Mouse (Mus musculus): Measurements from ENCODE around the gene Ak1.

DNA sequence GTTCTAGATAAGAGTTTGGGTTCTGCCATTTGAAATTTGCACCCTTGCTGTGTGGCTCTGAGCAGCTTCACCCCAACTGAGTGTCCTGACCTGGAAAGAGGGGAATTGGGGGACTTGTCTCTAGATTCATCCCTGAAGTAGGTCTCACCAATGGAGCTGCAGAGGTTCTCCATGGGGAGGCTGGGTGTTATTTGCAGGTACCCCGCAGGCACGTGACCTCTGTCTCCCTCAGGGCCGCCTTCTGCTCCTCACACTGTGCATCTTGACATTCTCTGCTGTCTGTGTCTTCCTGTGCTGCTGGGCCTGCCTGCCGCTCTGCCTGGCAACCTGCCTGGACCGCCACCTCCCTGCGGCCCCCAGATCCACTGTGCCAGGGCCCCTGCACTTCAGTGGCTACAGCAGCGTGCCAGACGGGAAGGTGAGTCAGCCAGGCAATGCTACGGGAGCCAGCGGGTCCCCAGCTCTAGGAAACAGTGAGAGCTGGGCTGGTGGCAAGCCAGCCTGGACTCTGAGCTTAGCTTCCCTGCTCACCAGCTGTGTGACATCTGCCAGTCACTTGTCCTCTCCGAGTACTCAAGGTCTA lies 32.3 kb upstream of the Ak1 start:
- no peak for TF ChIP-seq CTCF (IDR thresholded peaks at IDR 0.05; ENCODE audit: borderline replicate concordance, insufficient read depth, low read length)
- TF ChIP-seq POLR2A (IDR thresholded peaks at IDR 0.05; ENCODE audit: low read depth, low read length), result no peak

Measured in embryonic fibroblast, embryonic 13.5 days (primary cell).